Mouse (Mus musculus) liver, embryonic 14 days (tissue): ENCODE data around the gene Plp1. TPM values are rescaled to one million over a fixed set of nuclear protein-coding genes. Genes with fewer than 3 reads are reported as not detected.

Experiments used
- polyA plus RNA-seq: library from polyadenylated mRNA; depleted of rRNA; stranded (reverse); fragments of >200 nt; gene quantifications from 2 replicates; pipeline ENCODE4 v1.2.3, GENCODE M21; 2012; rRNA removed

Gene Plp1
- polyA plus RNA-seq = 0.78 and 0.81 TPM in 2 replicates

GRCm38 (mm10) chrX:136822371-136822770, at the start of gene Plp1:
TSS of gene Plp1 (plus strand) at chrX:136822671.

GRCm38 (mm10) chrX:136780041-136780440, 42.4 kb upstream of the Plp1 start, which contains the start of gene Glra4:
TSS of gene Glra4 (minus strand) at chrX:136780141.

GRCm38 (mm10) chrX:136868061-136869040, 45.9 kb downstream of the Plp1 start, which contains the start of gene Rab9b:
TSS of gene Rab9b (minus strand) at chrX:136868755.

Other genes starting within 250 kb of the Plp1 start
- gene Tceal3, start 231.8 kb upstream of the Plp1 start, polyA plus RNA-seq = 0.17 and 1.9 TPM in 2 replicates
- gene Tceal1, start 114.7 kb upstream of the Plp1 start, polyA plus RNA-seq = 0.47 and 0.61 TPM in 2 replicates
- gene Morf4l2, start 79.0 kb upstream of the Plp1 start, polyA plus RNA-seq = 122 and 139 TPM in 2 replicates
- not detected in 2 replicates for gene Glra4, start 42.5 kb upstream of the Plp1 start, polyA plus RNA-seq
- gene Rab9b, start 46.1 kb downstream of the Plp1 start, polyA plus RNA-seq = 0.01 TPM in 2 replicates
- gene H2bfm, start 104.7 kb downstream of the Plp1 start, polyA plus RNA-seq = not detected in 2 replicates
- gene Tmsb15b2, start 152.8 kb downstream of the Plp1 start, polyA plus RNA-seq = 2.6 and 3.6 TPM in 2 replicates
- gene Tmsb15l, start 154.2 kb downstream of the Plp1 start, polyA plus RNA-seq = 1.2 and 1.3 TPM in 2 replicates
- gene Tmsb15b1, start 154.2 kb downstream of the Plp1 start, polyA plus RNA-seq = 1.2 and 1.7 TPM in 2 replicates
- 0.02 and 0.09 TPM in 2 replicates for gene Zcchc18, start 170.5 kb downstream of the Plp1 start, polyA plus RNA-seq
- gene Slc25a53, start 215.6 kb downstream of the Plp1 start, polyA plus RNA-seq = 1.6 TPM in 2 replicates
- 0.44 and 0.59 TPM in 2 replicates for gene Fam199x, start 226.9 kb downstream of the Plp1 start, polyA plus RNA-seq